In genomic region chr1:62213285-62213684, GRCm38 (mm10) we compare ENCODE assay signal across 20 mouse cellular contexts.
A peak's percentile ranks its signal among the peaks of the same experiment; 100 is the strongest.
DNase-seq lines count a peak whose midpoint lies in the region; ATAC-seq lines count a peak whose summit lies in the region.
"Had no signal": no experiment of that assay in that cellular context is flagged by ENCODE, and none has a peak within 500 bp of the region (broad histone marks: within the 10 kb centered on the region; RNA-seq: fewer than 3 reads in every experiment).

No protein-coding gene starts in this region.

- H3K4me1 ChIP-seq in forebrain, embryonic 14.5 days (ENCODE audit: control insufficient read depth, insufficient read depth, low read length), result peaks cover 25% of the 10 kb centered on the region
- H3K4me1 ChIP-seq in forebrain, embryonic 10.5 days, result peaks cover 24% of the 10 kb centered on the region
- H3K4me1 ChIP-seq: embryonic facial prominence, embryonic 12.5 days had no signal

- no peak for ATAC-seq in forebrain, embryonic 14.5 days
- ATAC-seq in megakaryocyte progenitor cell, adult 5-6 weeks (replicated peaks; ENCODE audit: poor library complexity), result peak; percentile 68
- ATAC-seq: forebrain, embryonic 15.5 days; forebrain, postnatal 0 days had no signal

- DNase-seq in forebrain, embryonic 14.5 days (ENCODE audit: low spot score), result peak; percentile 34
- no peak for DNase-seq in forebrain, embryonic 10.5 days (ENCODE audit: extremely low spot score, low spot score)
- peak; percentile 41 for DNase-seq in retina, embryonic 14.5 days (ENCODE audit: low spot score)
- DNase-seq in retina, postnatal 1 day, result no peak
- DNase-seq in kidney, adult 8-10 months, result no peak
- DNase-seq: adrenal gland, adult 2 months; adrenal gland, postnatal 10 days; adrenal gland, postnatal 25 days; B cell, adult 2 months; cerebellum, adult 11-12 months; cerebellum, adult 2 months; cerebellum, adult 9-10 months; cerebellum, postnatal 10 days; cerebellum, postnatal 25 days; forebrain, postnatal 0 days had no signal

- H3K9me3 ChIP-seq in forebrain, embryonic 14.5 days (replicated peaks; ENCODE audit: control insufficient read depth, low read length), result no peaks in the 10 kb centered on the region
- H3K9me3 ChIP-seq in forebrain, embryonic 10.5 days, result no peaks in the 10 kb centered on the region
- H3K9me3 ChIP-seq: embryonic facial prominence, embryonic 10.5 days; embryonic facial prominence, embryonic 12.5 days; forebrain, embryonic 12.5 days; forebrain, embryonic 15.5 days had no signal

- H3K27ac ChIP-seq in forebrain, embryonic 14.5 days (ENCODE audit: low read depth, low read length), result no peak overlapping the region
- H3K27ac ChIP-seq in forebrain, embryonic 10.5 days, result no peak overlapping the region
- H3K27ac ChIP-seq: embryonic facial prominence, embryonic 10.5 days; embryonic facial prominence, embryonic 12.5 days; forebrain, embryonic 12.5 days; forebrain, embryonic 15.5 days had no signal

- no peaks in the 10 kb centered on the region for H3K36me3 ChIP-seq in forebrain, embryonic 14.5 days (ENCODE audit: control insufficient read depth, insufficient read depth, low read length)
- no peaks in the 10 kb centered on the region for H3K36me3 ChIP-seq in forebrain, embryonic 10.5 days (replicated peaks)
- H3K36me3 ChIP-seq: embryonic facial prominence, embryonic 10.5 days; embryonic facial prominence, embryonic 12.5 days; forebrain, embryonic 12.5 days; forebrain, embryonic 15.5 days had no signal

- H3K4me2 ChIP-seq in forebrain, embryonic 14.5 days (ENCODE audit: low read length), result no peak overlapping the region
- H3K4me2 ChIP-seq: embryonic facial prominence, embryonic 12.5 days; forebrain, embryonic 12.5 days; forebrain, embryonic 15.5 days had no signal

- 27% methylated on average over 2 of the region's 2 CpGs for WGBS in forebrain, embryonic 14.5 days
- WGBS in forebrain, embryonic 10.5 days, result 88% methylated on average over 2 of the region's 2 CpGs

- H3K9ac ChIP-seq in forebrain, embryonic 14.5 days (ENCODE audit: low read length), result no peak overlapping the region
- H3K9ac ChIP-seq: embryonic facial prominence, embryonic 12.5 days; forebrain, embryonic 12.5 days; forebrain, embryonic 15.5 days; forebrain, postnatal 0 days had no signal

- H3K4me3 ChIP-seq in forebrain, embryonic 14.5 days (ENCODE audit: low read depth, low read length), result no peak overlapping the region
- no peak overlapping the region for H3K4me3 ChIP-seq in forebrain, embryonic 10.5 days
- H3K4me3 ChIP-seq: embryonic facial prominence, embryonic 10.5 days; embryonic facial prominence, embryonic 12.5 days; forebrain, embryonic 12.5 days; forebrain, embryonic 15.5 days had no signal

- no peaks in the 10 kb centered on the region for H3K27me3 ChIP-seq in forebrain, embryonic 14.5 days (replicated peaks; ENCODE audit: control insufficient read depth, insufficient read depth, low read length)
- H3K27me3 ChIP-seq in forebrain, embryonic 10.5 days (ENCODE audit: poor library complexity, severe bottlenecking), result peaks cover 16% of the 10 kb centered on the region
- H3K27me3 ChIP-seq: embryonic facial prominence, embryonic 12.5 days; forebrain, embryonic 12.5 days; forebrain, embryonic 15.5 days had no signal

Comparison
In these comparisons a context has a peak if more than half of its experiments do, and no peak if none do; other contexts are left out.
1. DNase-seq: peak in forebrain, embryonic 14.5 days (single experiment) and retina, embryonic 14.5 days (single experiment); none in forebrain, embryonic 10.5 days (single experiment), retina, postnatal 1 day (single experiment) and kidney, adult 8-10 months (0 of 2).